Mouse (Mus musculus) neural tube, embryonic 12.5 days (tissue): ENCODE results near the gene Grb10. TPM values are rescaled to one million over a fixed set of nuclear protein-coding genes. Genes with fewer than 3 reads are reported as not detected.

Source experiments
- ATAC-seq: fragments of 200-750 bp; cut with Nextera tagmentation; 2 replicates; pipeline ENCODE4 v1.8.0; 2017; ENCODE audit warnings: low read depth, mild to moderate bottlenecking, moderate TSS enrichment, moderate library complexity; ENCODE audit not compliant: low FRiP score
- H3K27ac ChIP-seq: fragments of 300-500 bp; sonication (generic); 2 replicates; pipeline ENCODE4 v1.5.1; 2016
- H3K27me3 ChIP-seq: fragments of 300-500 bp; sonication (generic); replicated peaks from 2 replicates; pipeline ENCODE4 v1.6.1; 2016; ENCODE audit warnings: mild to moderate bottlenecking
- H3K36me3 ChIP-seq: fragments of 300-500 bp; sonication (generic); 2 replicates; pipeline ENCODE4 v1.6.1; 2016; ENCODE audit warnings: mild to moderate bottlenecking
- H3K4me1 ChIP-seq: fragments of 300-500 bp; sonication (generic); 2 replicates; pipeline ENCODE4 v1.6.1; 2016
- H3K4me2 ChIP-seq: fragments of 300-500 bp; sonication (generic); replicated peaks from 2 replicates; pipeline ENCODE4 v1.6.1; 2016; ENCODE audit warnings: mild to moderate bottlenecking
- H3K4me3 ChIP-seq: fragments of 300-500 bp; sonication (generic); 2 replicates; pipeline ENCODE4 v1.5.1; 2016
- H3K9ac ChIP-seq: fragments of 300-500 bp; sonication (generic); 2 replicates; pipeline ENCODE4 v1.6.1; 2016; ENCODE audit warnings: mild to moderate bottlenecking
- H3K9me3 ChIP-seq: fragments of 300-500 bp; sonication (generic); 2 replicates; pipeline ENCODE4 v1.6.1; 2016; ENCODE audit warnings: mild to moderate bottlenecking
- WGBS: fragments of 180-500 bp; shearing (Covaris S2); methylation state at CpG from one replicate; pipeline ENCODE4 v1.1.7; 2016; 5-methylcytosine and 5-hydroxymethylcytosine counted together
- polyA plus RNA-seq: library from polyadenylated mRNA; unstranded; fragments of >200 nt; fragmentation: Nextera tagmentation; extraction: Ambion mirVana; gene quantifications from 2 replicates; pipeline ENCODE4 v1.2.1, GENCODE M21; 2016

Gene Grb10
- polyA plus RNA-seq, 1 experiment from 2014 or later, result 336 TPM

GRCm38 (mm10) chr11:12040391-12040790 is 1.9 kb upstream of the Grb10 start:
- WGBS, result 85% methylated on average over 4 of the region's 4 CpGs
- H3K36me3 ChIP-seq, result no peaks in the 10 kb centered on the region
- no peak for ATAC-seq

GRCm38 (mm10) chr11:12039748-12040147 is 1.3 kb upstream of the Grb10 start:
- WGBS, result 57% methylated on average over 6 of the region's 6 CpGs
- H3K27ac ChIP-seq, result no peak overlapping the region
- no peaks in the 10 kb centered on the region for H3K36me3 ChIP-seq
- no peak overlapping the region for H3K9ac ChIP-seq
- H3K4me3 ChIP-seq, result no peak overlapping the region
- H3K4me1 ChIP-seq, result peaks cover 3% of the 10 kb centered on the region; the same call in 1 of the 2 replicates
- no peaks in the 10 kb centered on the region for H3K9me3 ChIP-seq
- no peak overlapping the region for H3K4me2 ChIP-seq
- H3K27me3 ChIP-seq, result peaks cover 80% of the 10 kb centered on the region
- no peak for ATAC-seq

More at GRCm38 (mm10) chr11:12040391-12040790, 1.9 kb upstream of the Grb10 start:
- peaks cover 74% of the 10 kb centered on the region for H3K27me3 ChIP-seq
- H3K4me3 ChIP-seq, result no peak overlapping the region
- no peaks in the 10 kb centered on the region for H3K9me3 ChIP-seq
- peaks cover 3% of the 10 kb centered on the region; the same call in 1 of the 2 replicates for H3K4me1 ChIP-seq
- no peak overlapping the region for H3K4me2 ChIP-seq
- no peak overlapping the region for H3K9ac ChIP-seq
- H3K27ac ChIP-seq, result no peak overlapping the region

GRCm38 (mm10) chr11:12039098-12039497 is 615 bp upstream of the Grb10 start:
- Histone ChIP-seq H3K36me3 (no peaks in the 10 kb centered on the region), H3K9me3 (no peaks in the 10 kb centered on the region), H3K4me2 (no peak overlapping the region), H3K4me1 (peaks cover 3% of the 10 kb centered on the region; the same call in 1 of the 2 replicates), H3K27ac (no peak overlapping the region), H3K9ac (no peak overlapping the region), H3K27me3 (peaks cover 85% of the 10 kb centered on the region), H3K4me3 (no peak overlapping the region)
- whole genome bisulfite sequencing, result 16% methylated on average over 3 of the region's 3 CpGs
- peak; percentile 42; the same call in 1 of the 2 replicates for ATAC-seq

GRCm38 (mm10) chr11:12037689-12038469 is 604 bp downstream of the Grb10 start:
- 2% methylated on average over 48 of the region's 48 CpGs for WGBS
- Histone ChIP-seq H3K4me2 (peak overlapping the region; percentile 58), H3K9me3 (no peaks in the 10 kb centered on the region)

GRCm38 (mm10) chr11:12037075-12037686 is 1.3 kb downstream of the Grb10 start:
- Histone ChIP-seq H3K4me2 (peak overlapping the region; percentile 58), H3K4me3 (peak overlapping the region; percentile 66), H3K27ac (peak overlapping the region; percentile 59), H3K27me3 (peaks cover 85% of the 10 kb centered on the region), H3K9me3 (no peaks in the 10 kb centered on the region), H3K9ac (peak overlapping the region; percentile 88), H3K4me1 (peaks cover 11% of the 10 kb centered on the region; the same call in 1 of the 2 replicates), H3K36me3 (no peaks in the 10 kb centered on the region)
- 1% methylated on average over 85 of the region's 93 CpGs for WGBS
- peak; percentile 49 for ATAC-seq

More at GRCm38 (mm10) chr11:12037689-12038469, 604 bp downstream of the Grb10 start:
- H3K27ac ChIP-seq, result peak overlapping the region; percentile 57; the same call in 1 of the 2 replicates
- H3K27me3 ChIP-seq, result peaks cover 83% of the 10 kb centered on the region
- peaks cover 7% of the 10 kb centered on the region; the same call in 1 of the 2 replicates for H3K4me1 ChIP-seq
- H3K4me3 ChIP-seq, result peak overlapping the region; percentile 66
- H3K9ac ChIP-seq, result peak overlapping the region; percentile 88
- ATAC-seq, result peak; percentile 33; the same call in 1 of the 2 replicates
- H3K36me3 ChIP-seq, result no peaks in the 10 kb centered on the region

- Histone ChIP-seq H3K36me3 (no peaks in the 10 kb centered on the region), H3K27me3 (peaks cover 83% of the 10 kb centered on the region), H3K27ac (peak overlapping the region; percentile 59), H3K4me2 (peak overlapping the region; percentile 58), H3K4me3 (peak overlapping the region; percentile 66), H3K9ac (peak overlapping the region; percentile 88), H3K4me1 (peaks cover 11% of the 10 kb centered on the region; the same call in 1 of the 2 replicates), H3K9me3 (no peaks in the 10 kb centered on the region)
- WGBS, result 2% methylated on average over 65 of the region's 65 CpGs
- ATAC-seq, result peak; percentile 1; the same call in 1 of the 2 replicates
Observed at GRCm38 (mm10) chr11:12035916-12036910, 2.3 kb downstream of the Grb10 start.

GRCm38 (mm10) chr11:12035324-12035723 is 3.2 kb downstream of the Grb10 start:
- no peak overlapping the region for H3K27ac ChIP-seq
- no peak for ATAC-seq
- H3K4me3 ChIP-seq, result peak overlapping the region; percentile 66
- H3K4me2 ChIP-seq, result peak overlapping the region; percentile 58
- H3K4me1 ChIP-seq, result peaks cover 11% of the 10 kb centered on the region; the same call in 1 of the 2 replicates
- no peaks in the 10 kb centered on the region for H3K36me3 ChIP-seq
- H3K9me3 ChIP-seq, result no peaks in the 10 kb centered on the region
- 3% methylated on average over 12 of the region's 12 CpGs for WGBS
- peaks cover 83% of the 10 kb centered on the region for H3K27me3 ChIP-seq
- peak overlapping the region; percentile 88 for H3K9ac ChIP-seq

GRCm38 (mm10) chr11:12034781-12035180 is 3.7 kb downstream of the Grb10 start:
- Histone ChIP-seq H3K36me3 (no peaks in the 10 kb centered on the region), H3K4me2 (peak overlapping the region; percentile 58), H3K27ac (no peak overlapping the region), H3K4me3 (peak overlapping the region; percentile 66), H3K9ac (peak overlapping the region; percentile 88), H3K9me3 (no peaks in the 10 kb centered on the region), H3K27me3 (peaks cover 80% of the 10 kb centered on the region), H3K4me1 (peaks cover 11% of the 10 kb centered on the region; the same call in 1 of the 2 replicates)
- ATAC-seq, result no peak
- WGBS, result 47% methylated on average over 4 of the region's 4 CpGs

- ATAC-seq, result no peak
- Histone ChIP-seq H3K27ac (no peak overlapping the region), H3K9ac (peak overlapping the region; percentile 88; the same call in 1 of the 2 replicates), H3K36me3 (peaks cover under 1% of the 10 kb centered on the region; the same call in 1 of the 2 replicates), H3K4me3 (peak overlapping the region; percentile 66; the same call in 1 of the 2 replicates), H3K27me3 (peaks cover 80% of the 10 kb centered on the region), H3K9me3 (no peaks in the 10 kb centered on the region), H3K4me1 (peaks cover 11% of the 10 kb centered on the region; the same call in 1 of the 2 replicates), H3K4me2 (peak overlapping the region; percentile 58)
- WGBS, result 30% methylated on average over 5 of the region's 5 CpGs
Observed at GRCm38 (mm10) chr11:12034371-12034770, 4.1 kb downstream of the Grb10 start.

GRCm38 (mm10) chr11:12032831-12033230 is 5.7 kb downstream of the Grb10 start:
- no peak for ATAC-seq
- 22% methylated on average over 5 of the region's 5 CpGs for WGBS
- Histone ChIP-seq H3K36me3 (peaks cover 12% of the 10 kb centered on the region; the same call in 1 of the 2 replicates), H3K9me3 (no peaks in the 10 kb centered on the region), H3K4me2 (peak overlapping the region; percentile 45), H3K4me3 (no peak overlapping the region), H3K9ac (no peak overlapping the region), H3K27me3 (peaks cover 76% of the 10 kb centered on the region), H3K4me1 (0 out of 2 replicates have a peak, but pooled peaks cover 8% of the 10 kb centered on the region), H3K27ac (no peak overlapping the region)

- peaks cover 28% of the 10 kb centered on the region for H3K9me3 ChIP-seq
- H3K27ac ChIP-seq, result no peak overlapping the region
- peaks cover 78% of the 10 kb centered on the region for H3K27me3 ChIP-seq
- 61% methylated on average over 17 of the region's 17 CpGs for WGBS
- H3K4me3 ChIP-seq, result peak overlapping the region; percentile 29
- peak overlapping the region; percentile 58 for H3K4me2 ChIP-seq
- peak; percentile 27; the same call in 1 of the 2 replicates for ATAC-seq
- no peaks in the 10 kb centered on the region for H3K4me1 ChIP-seq
- H3K9ac ChIP-seq, result no peak overlapping the region
- H3K36me3 ChIP-seq, result peaks cover 37% of the 10 kb centered on the region
Observed at GRCm38 (mm10) chr11:12026638-12027037, 11.8 kb downstream of the Grb10 start.
